Mouse (Mus musculus): ENCODE data around the gene Fbxl16. TPM values are rescaled to one million over a fixed set of nuclear protein-coding genes. Genes with fewer than 3 reads are reported as not detected.
A peak's percentile ranks its signal among the peaks of the same experiment; 100 is the strongest.

Fbxl16 gene
- polyA plus RNA-seq, 1 experiment from 2014 or later = 1.3 TPM

- Histone ChIP-seq H3K9me3 (ENCODE audit: control insufficient read depth, low read length) (no peaks in the 10 kb centered on the region), H3K4me2 (replicated peaks; ENCODE audit: low read depth) (peak overlapping the region; percentile 91), H3K4me1 (replicated peaks; ENCODE audit: control insufficient read depth, insufficient read depth) (peaks cover 7% of the 10 kb centered on the region), H3K9ac (ENCODE audit: low read length) (no peak overlapping the region), H3K27ac (replicated peaks) (no peak overlapping the region), H3K4me3 (ENCODE audit: low read depth, low read length) (no peak overlapping the region), H3K36me3 (ENCODE audit: control insufficient read depth, insufficient read depth, low read length) (no peaks in the 10 kb centered on the region), H3K27me3 (ENCODE audit: control insufficient read depth, insufficient read depth, low read length) (no peaks in the 10 kb centered on the region)
- ATAC-seq (ENCODE audit: low FRiP score, low TSS enrichment) = no peak
- TF ChIP-seq EP300 (optimal IDR thresholded peaks at IDR 0.05) (no peak), CTCF (IDR thresholded peaks at IDR 0.05; ENCODE audit: low read depth) (no peak)
- 94% methylated on average over 6 of the region's 6 CpGs for WGBS
- DNase-seq (ENCODE audit: low spot score) = no peak
Measured at GRCm38 (mm10) chr17:25860229-25860628, 51.3 kb downstream of the Fbxl16 start.

- Histone ChIP-seq H3K4me2 (replicated peaks; ENCODE audit: low read depth) (peak within 1 kb of the TSS; percentile 91), H3K9me3 (ENCODE audit: control insufficient read depth, low read length) (no peaks in the 10 kb centered on the region), H3K4me1 (replicated peaks; ENCODE audit: control insufficient read depth, insufficient read depth) (peaks cover 7% of the 10 kb centered on the region), H3K9ac (ENCODE audit: low read length) (peak within 1 kb of the TSS; percentile 79), H3K36me3 (ENCODE audit: control insufficient read depth, insufficient read depth, low read length) (no peaks in the 10 kb centered on the region), H3K27me3 (ENCODE audit: control insufficient read depth, insufficient read depth, low read length) (no peaks in the 10 kb centered on the region), H3K4me3 (ENCODE audit: low read depth, low read length) (peak within 1 kb of the TSS; percentile 67), H3K27ac (replicated peaks) (peak within 1 kb of the TSS; percentile 77)
- WGBS = 2% methylated on average over 61 of the region's 65 CpGs
- DNase-seq (ENCODE audit: low spot score) (peak; percentile 91), ATAC-seq (ENCODE audit: low FRiP score, low TSS enrichment) (peak; percentile 85)
- peak; percentile 58 for TF ChIP-seq CTCF (IDR thresholded peaks at IDR 0.05; ENCODE audit: low read depth)
- no peak for TF ChIP-seq EP300 (optimal IDR thresholded peaks at IDR 0.05)
Measured at GRCm38 (mm10) chr17:25860832-25861703, 52.2 kb downstream of the Fbxl16 start, which contains the start of gene Wdr90. TSS of gene Wdr90 (minus strand) at chr17:25861501.

- TF ChIP-seq EP300 (optimal IDR thresholded peaks at IDR 0.05) (no peak), CTCF (IDR thresholded peaks at IDR 0.05; ENCODE audit: low read depth) (no peak)
- no peak for ATAC-seq (ENCODE audit: low FRiP score, low TSS enrichment)
- no peak for DNase-seq (ENCODE audit: low spot score)
- peaks cover 7% of the 10 kb centered on the region for H3K4me1 ChIP-seq (replicated peaks; ENCODE audit: control insufficient read depth, insufficient read depth)
- 14% methylated on average over 6 of the region's 6 CpGs for WGBS
- H3K4me3 ChIP-seq (ENCODE audit: low read depth, low read length) = peak overlapping the region; percentile 67
- peak overlapping the region; percentile 79 for H3K9ac ChIP-seq (ENCODE audit: low read length)
- no peaks in the 10 kb centered on the region for H3K27me3 ChIP-seq (ENCODE audit: control insufficient read depth, insufficient read depth, low read length)
- no peaks in the 10 kb centered on the region for H3K36me3 ChIP-seq (ENCODE audit: control insufficient read depth, insufficient read depth, low read length)
- H3K4me2 ChIP-seq (replicated peaks; ENCODE audit: low read depth) = peak overlapping the region; percentile 91
- H3K27ac ChIP-seq (replicated peaks) = peak overlapping the region; percentile 77
- no peaks in the 10 kb centered on the region for H3K9me3 ChIP-seq (ENCODE audit: control insufficient read depth, low read length)
Measured at GRCm38 (mm10) chr17:25861704-25862612, 53.1 kb downstream of the Fbxl16 start.

- Histone ChIP-seq H3K27ac (replicated peaks) (no peak overlapping the region), H3K9me3 (ENCODE audit: control insufficient read depth, low read length) (no peaks in the 10 kb centered on the region), H3K27me3 (ENCODE audit: control insufficient read depth, insufficient read depth, low read length) (no peaks in the 10 kb centered on the region), H3K9ac (ENCODE audit: low read length) (no peak overlapping the region), H3K36me3 (ENCODE audit: control insufficient read depth, insufficient read depth, low read length) (no peaks in the 10 kb centered on the region), H3K4me1 (replicated peaks; ENCODE audit: control insufficient read depth, insufficient read depth) (peaks cover 12% of the 10 kb centered on the region), H3K4me3 (ENCODE audit: low read depth, low read length) (no peak overlapping the region), H3K4me2 (replicated peaks; ENCODE audit: low read depth) (no peak overlapping the region)
- ATAC-seq (ENCODE audit: low FRiP score, low TSS enrichment) (no peak), DNase-seq (ENCODE audit: low spot score) (no peak)
- WGBS = 88% methylated on average over 6 of the region's 6 CpGs
- TF ChIP-seq CTCF (IDR thresholded peaks at IDR 0.05; ENCODE audit: low read depth) = peak; percentile 25
- TF ChIP-seq EP300 (optimal IDR thresholded peaks at IDR 0.05) = no peak
Measured at GRCm38 (mm10) chr17:25863681-25864080, 54.8 kb downstream of the Fbxl16 start.

GRCm38 (mm10) chr17:25864311-25864710, 55.4 kb downstream of the Fbxl16 start:
- DNase-seq (ENCODE audit: low spot score) (no peak), ATAC-seq (ENCODE audit: low FRiP score, low TSS enrichment) (no peak)
- peaks cover 15% of the 10 kb centered on the region for H3K4me1 ChIP-seq (replicated peaks; ENCODE audit: control insufficient read depth, insufficient read depth)
- WGBS = 89% methylated on average over 14 of the region's 14 CpGs
- no peaks in the 10 kb centered on the region for H3K36me3 ChIP-seq (ENCODE audit: control insufficient read depth, insufficient read depth, low read length)
- H3K27ac ChIP-seq (replicated peaks) = no peak overlapping the region
- no peak overlapping the region for H3K4me2 ChIP-seq (replicated peaks; ENCODE audit: low read depth)
- no peaks in the 10 kb centered on the region for H3K27me3 ChIP-seq (ENCODE audit: control insufficient read depth, insufficient read depth, low read length)
- H3K9ac ChIP-seq (ENCODE audit: low read length) = no peak overlapping the region
- H3K9me3 ChIP-seq (ENCODE audit: control insufficient read depth, low read length) = no peaks in the 10 kb centered on the region
- no peak overlapping the region for H3K4me3 ChIP-seq (ENCODE audit: low read depth, low read length)
- TF ChIP-seq EP300 (optimal IDR thresholded peaks at IDR 0.05) (no peak), CTCF (IDR thresholded peaks at IDR 0.05; ENCODE audit: low read depth) (no peak)

Measured in stomach, postnatal 0 days (tissue).